Mouse (Mus musculus): ENCODE results near the gene Trio.

DNA sequence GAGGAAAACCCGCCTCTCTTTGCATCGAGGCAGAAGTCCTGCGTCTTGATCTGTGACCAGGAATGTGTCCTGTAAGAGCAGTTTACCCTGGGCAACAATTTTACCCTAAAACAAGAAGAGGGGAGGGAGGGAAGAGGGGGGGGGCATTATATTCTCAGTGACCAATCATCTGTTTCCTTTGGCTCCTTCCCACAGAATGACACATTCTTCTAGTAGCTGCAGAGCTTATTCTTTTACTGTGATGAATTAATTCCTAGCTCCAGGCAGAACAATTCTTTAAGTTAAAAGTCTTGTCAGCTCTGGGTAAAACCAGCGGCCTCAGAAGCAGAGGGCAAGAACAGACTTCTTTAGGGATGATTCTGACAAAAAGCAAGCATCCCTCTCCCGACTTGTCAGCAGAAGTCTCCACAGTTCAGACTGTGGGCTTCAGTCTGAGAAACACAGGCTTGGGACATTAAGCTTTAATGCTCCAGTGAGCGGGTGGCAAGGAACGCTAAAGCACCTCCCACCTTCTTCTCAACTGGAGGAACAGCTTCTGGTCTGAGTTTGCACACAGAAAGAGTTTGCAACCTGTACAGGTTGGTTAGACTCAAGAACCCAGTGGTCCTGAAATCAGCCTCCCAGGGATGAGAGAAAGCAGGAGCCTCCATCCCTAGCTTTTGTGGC, 272.8 kb downstream of the Trio start:
- no peak for TF ChIP-seq CTCF (IDR thresholded peaks at IDR 0.05; ENCODE audit: extremely low read depth, insufficient read depth, insufficient read length, insufficient replicate concordance)
- no peak for TF ChIP-seq POLR2A (IDR thresholded peaks at IDR 0.05; ENCODE audit: low read depth, low read length)
